Mouse (Mus musculus) spleen, adult 12 weeks (tissue): ENCODE data around the gene Hsd17b12.

ENCODE experiments used
- DNase-seq: peaks from one replicate; pipeline ENCODE4 v3.0.0; 2022; ENCODE audit warnings: low spot score

Gene Hsd17b12

GRCm38 (mm10) chr2:94002331-94002730, 155.4 kb downstream of the Hsd17b12 start:
- peak; percentile 57 for DNase-seq

- no peak for DNase-seq
These were observed 155.8 kb downstream of the Hsd17b12 start for GRCm38 (mm10) chr2:94001918-94002317.

DNA sequence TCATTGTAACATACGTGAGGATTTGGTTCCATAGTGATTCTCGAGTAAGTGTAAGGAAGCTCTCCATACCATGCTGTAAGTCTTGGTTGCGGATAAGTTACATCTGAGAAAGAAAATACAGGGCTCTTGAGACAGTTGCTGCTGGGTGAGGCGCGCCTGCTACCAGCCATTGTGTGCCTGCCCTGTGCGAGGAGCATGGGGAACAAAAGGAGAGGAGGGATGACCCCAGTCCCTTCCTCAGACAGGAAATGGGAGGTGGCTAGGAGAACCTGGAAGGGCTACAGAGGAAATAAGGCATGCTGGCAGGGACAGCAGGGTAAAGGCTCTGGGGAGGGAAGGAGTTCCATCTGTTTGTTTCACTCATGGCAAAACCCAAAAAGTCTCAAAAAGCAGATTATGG, 156.4 kb downstream of the Hsd17b12 start:
- DNase-seq: no peak

GRCm38 (mm10) chr2:93996254-93996653, 161.5 kb downstream of the Hsd17b12 start, which contains the start of gene Gm27027:
Gene Gm27027, minus strand, starts transcription at chr2:93996354.
- no peak for DNase-seq

GRCm38 (mm10) chr2:93992810-93993209, 165.0 kb downstream of the Hsd17b12 start:
- no peak for DNase-seq

DNA sequence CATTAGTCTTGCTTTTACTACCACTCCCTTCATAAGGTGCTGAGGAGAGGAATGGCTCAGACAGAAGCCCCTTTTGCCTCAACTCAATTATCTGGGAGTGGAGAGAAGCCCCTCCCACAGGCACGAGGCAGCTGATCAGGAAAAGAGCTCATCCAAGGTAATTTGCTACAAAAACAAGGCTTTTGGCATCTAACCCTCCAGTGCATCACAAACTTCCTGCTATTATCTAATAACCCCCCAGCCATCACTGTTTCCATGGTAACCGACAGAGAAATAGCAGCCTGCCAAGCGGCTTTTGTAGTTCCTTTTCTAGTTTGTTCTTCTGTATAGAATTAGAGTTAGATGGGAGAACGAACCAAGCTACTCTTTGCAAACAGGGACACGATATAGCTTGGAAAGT, 165.5 kb downstream of the Hsd17b12 start:
- DNase-seq: no peak

GRCm38 (mm10) chr2:93991336-93991735, 166.4 kb downstream of the Hsd17b12 start:
- no peak for DNase-seq

DNA sequence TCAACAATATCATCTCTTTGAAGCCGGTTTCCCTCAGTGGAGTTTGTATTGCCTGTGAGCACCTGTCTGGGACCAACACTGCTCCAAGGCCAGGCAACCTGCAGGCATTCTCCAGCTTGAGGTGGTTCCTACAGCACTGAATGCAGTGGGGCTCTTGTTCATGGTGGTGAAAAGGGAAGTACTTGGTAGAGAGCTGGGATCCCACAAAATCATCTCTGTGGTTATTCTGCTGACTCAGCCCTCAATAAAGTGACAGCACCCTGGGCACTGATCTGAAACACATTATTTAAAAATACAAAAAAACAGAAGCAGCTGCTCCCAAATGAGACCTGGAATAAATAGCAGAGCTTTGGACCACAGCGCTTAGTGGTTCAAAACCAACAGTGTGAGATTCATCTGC, 169.3 kb downstream of the Hsd17b12 start:
- DNase-seq: no peak
